Comparison of ENCODE assay signal across 26 mouse cellular contexts in genomic region chr3:104556624-104557023, GRCm38 (mm10). TPM values are rescaled to one million over a fixed set of nuclear protein-coding genes. Genes with fewer than 3 reads are reported as not detected.
DNase-seq lines count a peak whose midpoint lies in the region; ATAC-seq lines count a peak whose summit lies in the region.
"Had no signal": no experiment of that assay in that cellular context is flagged by ENCODE, and none has a peak within 500 bp of the region (broad histone marks: within the 10 kb centered on the region; RNA-seq: fewer than 3 reads in every experiment).

No protein-coding gene starts in this region.

- H3K27ac ChIP-seq in forebrain, embryonic 14.5 days (ENCODE audit: low read depth, low read length), result no peak overlapping the region
- H3K27ac ChIP-seq in forebrain, embryonic 15.5 days (replicated peaks), result no peak overlapping the region
- H3K27ac ChIP-seq: gastrocnemius, adult 2 months; heart, adult 2 months; heart, embryonic 10.5 days; heart, embryonic 13.5 days; hindbrain, embryonic 12.5 days; hindbrain, embryonic 15.5 days had no signal

- H3K4me3 ChIP-seq in forebrain, embryonic 14.5 days (ENCODE audit: low read depth, low read length), result no peak overlapping the region
- H3K4me3 ChIP-seq in forebrain, embryonic 15.5 days, result no peak overlapping the region
- H3K4me3 ChIP-seq: gastrocnemius, adult 2 months; heart, adult 2 months; heart, embryonic 10.5 days; heart, embryonic 13.5 days; hindbrain, embryonic 12.5 days; hindbrain, embryonic 15.5 days had no signal

- no peak overlapping the region for H3K4me2 ChIP-seq in forebrain, embryonic 14.5 days (ENCODE audit: low read length)
- H3K4me2 ChIP-seq in forebrain, embryonic 15.5 days (replicated peaks), result no peak overlapping the region
- H3K4me2 ChIP-seq: heart, embryonic 13.5 days; hindbrain, embryonic 12.5 days; hindbrain, embryonic 15.5 days had no signal

- ATAC-seq in granulocyte monocyte progenitor cell, adult 5-6 weeks (replicated peaks; ENCODE audit: poor library complexity, severe bottlenecking), result peak; percentile 98
- peak; percentile 97 for ATAC-seq in megakaryocyte progenitor cell, adult 5-6 weeks (replicated peaks; ENCODE audit: poor library complexity)
- no peak for ATAC-seq in forebrain, embryonic 14.5 days
- ATAC-seq in forebrain, embryonic 15.5 days (replicated peaks), result no peak
- ATAC-seq: forebrain, embryonic 16.5 days; intestine, postnatal 0 days; Patski had no signal

- H3K36me3 ChIP-seq in forebrain, embryonic 14.5 days (ENCODE audit: control insufficient read depth, insufficient read depth, low read length), result no peaks in the 10 kb centered on the region
- no peaks in the 10 kb centered on the region for H3K36me3 ChIP-seq in forebrain, embryonic 15.5 days
- H3K36me3 ChIP-seq: heart, embryonic 10.5 days; heart, embryonic 13.5 days; hindbrain, embryonic 12.5 days; hindbrain, embryonic 15.5 days had no signal

- WGBS in forebrain, embryonic 14.5 days, result 93% methylated on average over 1 of the region's 1 CpGs
- 95% methylated on average over 1 of the region's 1 CpGs for WGBS in forebrain, embryonic 15.5 days

- intact Hi-C loops in gastrocnemius, postnatal 14 days (cut with DNase I; ENCODE audit: low total_unique reads), result no loop called here

- no peaks in the 10 kb centered on the region for H3K4me1 ChIP-seq in forebrain, embryonic 14.5 days (ENCODE audit: control insufficient read depth, insufficient read depth, low read length)
- no peaks in the 10 kb centered on the region for H3K4me1 ChIP-seq in forebrain, embryonic 15.5 days
- H3K4me1 ChIP-seq: hindbrain, embryonic 12.5 days; hindbrain, embryonic 15.5 days had no signal

- H3K27me3 ChIP-seq in forebrain, embryonic 14.5 days (replicated peaks; ENCODE audit: control insufficient read depth, insufficient read depth, low read length), result no peaks in the 10 kb centered on the region
- no peaks in the 10 kb centered on the region for H3K27me3 ChIP-seq in forebrain, embryonic 15.5 days
- H3K27me3 ChIP-seq: heart, embryonic 13.5 days; hindbrain, embryonic 12.5 days; hindbrain, embryonic 15.5 days; Patski had no signal

- DNase-seq in 3T3-L1 (ENCODE audit: low read depth, low spot score), result peak; percentile 43
- DNase-seq in NIH3T3 (ENCODE audit: low read depth), result peak; percentile 61
- DNase-seq in gastrocnemius, postnatal 14 days, result no peak
- no peak for DNase-seq in urinary bladder, postnatal 10 days (ENCODE audit: low spot score)
- DNase-seq in forebrain, embryonic 14.5 days (ENCODE audit: low spot score), result no peak
- DNase-seq: adrenal gland, adult 2 months; adrenal gland, postnatal 14 days; cerebellum, adult 11 months; cerebellum, adult 2 months; cerebellum, adult 9-11 months; cerebellum, postnatal 25 days; gastrocnemius, adult 2 months; gastrocnemius, postnatal 25 days; heart, adult 2 months; heart, postnatal 14 days; heart, postnatal 4 days had no signal

- H3K9ac ChIP-seq in forebrain, embryonic 14.5 days (ENCODE audit: low read length), result no peak overlapping the region
- H3K9ac ChIP-seq in forebrain, embryonic 15.5 days (replicated peaks), result no peak overlapping the region
- H3K9ac ChIP-seq: heart, embryonic 13.5 days; hindbrain, embryonic 12.5 days; hindbrain, embryonic 15.5 days had no signal

- no peaks in the 10 kb centered on the region for H3K9me3 ChIP-seq in forebrain, embryonic 14.5 days (replicated peaks; ENCODE audit: control insufficient read depth, low read length)
- no peaks in the 10 kb centered on the region for H3K9me3 ChIP-seq in forebrain, embryonic 15.5 days
- H3K9me3 ChIP-seq: heart, embryonic 10.5 days; heart, embryonic 13.5 days; hindbrain, embryonic 12.5 days; hindbrain, embryonic 15.5 days had no signal

RNA-seq across cellular contexts. Expression of gene Lrig2, which starts 44.9 kb away (rescaled TPM):
- 11.8 and 15.1 TPM in 2 replicates for total RNA-seq in granulocyte monocyte progenitor cell, adult 5-6 weeks (2014; fragmentation: Nextera tagmentation)
- 24.6 and 27.2 TPM in 2 replicates for total RNA-seq in granulocyte monocyte progenitor cell, adult 5-6 weeks (2017)
- total RNA-seq in megakaryocyte progenitor cell, adult 5-6 weeks (2015), result 11.1 and 17.4 TPM in 2 replicates
- total RNA-seq in megakaryocyte progenitor cell, adult 5-6 weeks (2017), result 10.1 and 19.7 TPM in 2 replicates
- 1 to 10 TPM; 5.8 to 8.5 TPM for total RNA-seq in gastrocnemius, postnatal 14 days (2021)
- polyA plus RNA-seq in forebrain, embryonic 14.5 days (2014; fragmentation: Nextera tagmentation; extraction: Ambion mirVana), result 20.9 and 27.4 TPM in 2 replicates
- polyA plus RNA-seq in forebrain, embryonic 15.5 days (2015; fragmentation: Nextera tagmentation; extraction: Ambion mirVana), result 28.2 and 30.5 TPM in 2 replicates

Comparison
In these comparisons a context has a peak if more than half of its experiments do, and no peak if none do; other contexts are left out.
1. DNase-seq: peak in 3T3-L1 (single experiment) and NIH3T3 (single experiment); none in gastrocnemius, postnatal 14 days (single experiment), urinary bladder, postnatal 10 days (single experiment) and forebrain, embryonic 14.5 days (single experiment).
2. ATAC-seq: peak in granulocyte monocyte progenitor cell, adult 5-6 weeks (single experiment) and megakaryocyte progenitor cell, adult 5-6 weeks (single experiment); none in forebrain, embryonic 14.5 days (single experiment) and forebrain, embryonic 15.5 days (single experiment).